Mouse (Mus musculus) hindbrain, embryonic 14.5 days (tissue): ENCODE data around the gene Mia2. TPM values are rescaled to one million over a fixed set of nuclear protein-coding genes. Genes with fewer than 3 reads are reported as not detected.
A peak's percentile ranks its signal among the peaks of the same experiment; 100 is the strongest.

Source experiments
- ATAC-seq: fragments of 200-750 bp; cut with Nextera tagmentation; 2 replicates; pipeline ENCODE4 v1.8.0; 2017; ENCODE audit warnings: moderate number of reproducible peaks, mild to moderate bottlenecking, moderate TSS enrichment, moderate library complexity; ENCODE audit not compliant: low FRiP score
- DNase-seq: peaks from one replicate; pipeline ENCODE4 v3.0.0-alpha.2; 2015; ENCODE audit warnings: low spot score
- H3K27ac ChIP-seq: fragments of 300-500 bp; sonication (generic); 2 replicates; pipeline ENCODE4 v1.5.1; 2014; ENCODE audit warnings: mild to moderate bottlenecking, moderate library complexity
- H3K27me3 ChIP-seq: fragments of 300-500 bp; sonication (generic); 2 replicates; pipeline ENCODE4 v1.6.1; 2014; ENCODE audit warnings: mild to moderate bottlenecking, low read length, mixed read lengths; ENCODE audit not compliant: control insufficient read depth, insufficient read depth
- H3K36me3 ChIP-seq: fragments of 300-500 bp; sonication (generic); replicated peaks from 2 replicates; pipeline ENCODE4 v1.6.1; 2014; ENCODE audit not compliant: control insufficient read depth, insufficient read depth
- H3K4me1 ChIP-seq: fragments of 300-500 bp; sonication (generic); replicated peaks from 2 replicates; pipeline ENCODE4 v1.6.1; 2014; ENCODE audit warnings: antibody characterized with exemption, low read length, mixed read lengths; ENCODE audit not compliant: control insufficient read depth, insufficient read depth
- H3K4me2 ChIP-seq: fragments of 300-500 bp; sonication (generic); replicated peaks from 2 replicates; pipeline ENCODE4 v1.6.1; 2014; ENCODE audit warnings: mild to moderate bottlenecking, moderate library complexity
- H3K4me3 ChIP-seq: fragments of 300-500 bp; sonication (generic); replicated peaks from 2 replicates; pipeline ENCODE4 v1.5.1; 2014; ENCODE audit warnings: mild to moderate bottlenecking, low read length
- H3K9ac ChIP-seq: fragments of 300-500 bp; sonication (generic); 2 replicates; pipeline ENCODE4 v1.6.1; 2014
- H3K9me3 ChIP-seq: fragments of 300-500 bp; sonication (generic); 2 replicates; pipeline ENCODE4 v1.6.1; 2016; ENCODE audit warnings: low read length; ENCODE audit not compliant: control insufficient read depth
- WGBS: fragments of 180-500 bp; shearing (Covaris S2); extraction: QIAGEN DNeasy Blood & Tissue Kit; methylation state at CpG from one replicate; pipeline ENCODE4 v1.1.7; 2014; 5-methylcytosine and 5-hydroxymethylcytosine counted together
- polyA plus RNA-seq: library from polyadenylated mRNA; unstranded; fragments of >200 nt; fragmentation: Nextera tagmentation; extraction: Ambion mirVana; gene quantifications from 2 replicates; pipeline ENCODE4 v1.2.1, GENCODE M21; 2014

The Mia2 gene
- polyA plus RNA-seq, 1 experiment from 2014 or later: 34.4 TPM

GRCm38 (mm10) chr12:59064837-59065236 lies 30.8 kb upstream of the Mia2 start:
- no peak for DNase-seq
- Histone ChIP-seq H3K36me3 (peaks cover 17% of the 10 kb centered on the region), H3K4me2 (no peak overlapping the region)

GRCm38 (mm10) chr12:59065776-59066175 lies 29.8 kb upstream of the Mia2 start:
- H3K36me3 ChIP-seq: peaks cover 27% of the 10 kb centered on the region
- no peaks in the 10 kb centered on the region for H3K9me3 ChIP-seq
- peak overlapping the region; percentile 63 for H3K9ac ChIP-seq
- H3K4me1 ChIP-seq: peaks cover 11% of the 10 kb centered on the region
- no peak for DNase-seq
- peak overlapping the region; percentile 96 for H3K27ac ChIP-seq
- peak overlapping the region; percentile 98 for H3K4me3 ChIP-seq
- H3K27me3 ChIP-seq: no peaks in the 10 kb centered on the region
- no peak for ATAC-seq
- WGBS: 75% methylated on average over 3 of the region's 3 CpGs
- H3K4me2 ChIP-seq: peak overlapping the region; percentile 63

More at GRCm38 (mm10) chr12:59064837-59065236, 30.8 kb upstream of the Mia2 start:
- no peak for ATAC-seq
- WGBS: 85% methylated on average over 8 of the region's 8 CpGs
- Histone ChIP-seq H3K27ac (no peak overlapping the region), H3K9ac (no peak overlapping the region), H3K4me1 (peaks cover 17% of the 10 kb centered on the region), H3K27me3 (no peaks in the 10 kb centered on the region), H3K4me3 (no peak overlapping the region), H3K9me3 (no peaks in the 10 kb centered on the region)

DNA sequence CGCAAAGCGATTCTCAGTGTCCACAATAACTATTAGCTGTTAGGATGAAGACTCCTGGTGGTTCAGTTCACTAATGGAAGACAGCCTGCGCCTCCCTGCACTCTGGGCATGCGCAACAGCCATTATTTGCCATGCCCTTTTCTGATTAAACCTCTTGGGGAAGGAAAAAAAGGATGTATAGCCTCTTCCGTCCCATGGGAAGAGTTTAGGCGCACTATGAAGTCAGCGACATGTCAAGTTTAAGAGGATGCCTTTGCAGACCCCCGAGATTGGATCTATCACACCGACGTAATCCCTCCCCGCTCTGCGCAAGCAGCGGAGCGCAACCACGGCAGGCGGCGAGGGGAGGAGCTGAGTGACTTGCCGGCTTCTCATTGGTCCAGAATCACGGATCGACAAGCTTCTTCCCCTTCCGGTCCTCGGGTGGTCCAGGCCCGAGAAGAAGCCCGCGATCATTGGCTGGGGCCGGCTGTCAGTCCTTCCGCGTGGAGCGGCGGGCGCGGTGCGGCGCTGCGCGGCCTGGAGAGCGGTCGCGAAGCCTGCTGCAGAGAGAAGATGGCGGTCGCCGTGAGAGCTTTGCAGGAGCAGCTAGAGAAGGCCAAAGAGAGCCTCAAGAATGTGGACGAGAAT lies 29.0 kb upstream of the Mia2 start, which contains the start of gene Pnn:
TSS of gene Pnn (plus strand) at position 437 of the 630 bp plus-strand sequence.
- peak; percentile 100 for ATAC-seq
- peak within 1 kb of the TSS; percentile 98 for H3K4me3 ChIP-seq
- WGBS: under 1% methylated on average over 43 of the region's 43 CpGs

DNA sequence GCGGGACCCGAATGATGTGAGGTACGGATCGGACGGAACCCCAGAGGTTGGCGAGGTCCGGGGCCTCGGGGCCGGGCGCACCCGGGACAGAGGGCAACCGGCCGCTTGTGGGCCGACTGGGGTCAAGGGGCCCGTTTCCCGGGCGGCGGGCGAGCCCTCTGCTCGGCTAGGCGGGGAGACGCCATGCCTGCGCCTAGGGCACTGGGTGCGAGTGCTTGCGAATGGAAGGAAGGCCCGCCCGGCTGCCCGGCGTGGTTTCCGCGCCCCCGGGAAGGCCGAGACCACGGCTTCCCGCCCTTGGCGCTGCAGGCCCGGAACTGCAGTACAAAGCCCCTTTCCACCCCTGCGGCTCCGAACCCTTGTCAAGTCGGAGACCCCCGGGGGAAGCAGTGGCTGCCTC lies 28.5 kb upstream of the Mia2 start:
- ATAC-seq: peak; percentile 61
- Histone ChIP-seq H3K27me3 (no peaks in the 10 kb centered on the region), H3K4me3 (peak overlapping the region; percentile 98), H3K4me2 (peak overlapping the region; percentile 93), H3K27ac (peak overlapping the region; percentile 90), H3K9ac (peak overlapping the region; percentile 98), H3K36me3 (peaks cover 40% of the 10 kb centered on the region), H3K4me1 (peaks cover 11% of the 10 kb centered on the region), H3K9me3 (no peaks in the 10 kb centered on the region)
- WGBS: under 1% methylated on average over 38 of the region's 41 CpGs
- no peak for DNase-seq

More for the DNA sequence above, 29.0 kb upstream of the Mia2 start, which contains the start of gene Pnn:
- DNase-seq: peak; percentile 95
- H3K36me3 ChIP-seq: peaks cover 35% of the 10 kb centered on the region
- peak within 1 kb of the TSS; percentile 96 for H3K27ac ChIP-seq
- H3K9me3 ChIP-seq: no peaks in the 10 kb centered on the region
- H3K4me1 ChIP-seq: peaks cover 11% of the 10 kb centered on the region
- peak within 1 kb of the TSS; percentile 93 for H3K4me2 ChIP-seq
- H3K27me3 ChIP-seq: no peaks in the 10 kb centered on the region
- H3K9ac ChIP-seq: peak within 1 kb of the TSS; percentile 98

DNA sequence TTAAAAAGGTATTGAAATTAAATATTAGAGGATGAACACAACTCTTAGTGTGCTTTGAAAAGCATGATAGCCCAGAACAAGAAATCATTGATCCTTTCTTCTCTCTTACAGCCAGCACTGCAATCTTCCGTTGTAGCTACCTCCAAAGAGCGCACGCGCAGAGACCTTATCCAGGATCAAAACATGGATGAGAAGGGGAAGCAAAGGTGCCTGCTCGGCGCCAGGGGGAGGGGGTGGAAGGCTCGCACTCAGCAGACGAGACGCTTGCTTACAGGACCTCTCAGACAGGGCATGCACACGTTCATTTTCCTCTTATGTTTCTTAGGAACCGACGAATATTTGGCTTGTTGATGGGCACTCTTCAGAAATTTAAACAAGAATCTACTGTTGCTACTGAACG lies 26.8 kb upstream of the Mia2 start:
- peaks cover 50% of the 10 kb centered on the region for H3K36me3 ChIP-seq
- ATAC-seq: no peak
- H3K4me3 ChIP-seq: no peak overlapping the region
- H3K4me2 ChIP-seq: no peak overlapping the region
- H3K9ac ChIP-seq: no peak overlapping the region
- H3K9me3 ChIP-seq: no peaks in the 10 kb centered on the region
- DNase-seq: peak; percentile 8
- 95% methylated on average over 13 of the region's 13 CpGs for WGBS
- H3K27ac ChIP-seq: no peak overlapping the region
- peaks cover 11% of the 10 kb centered on the region for H3K4me1 ChIP-seq
- no peaks in the 10 kb centered on the region for H3K27me3 ChIP-seq

GRCm38 (mm10) chr12:59072286-59072685 lies 23.3 kb upstream of the Mia2 start:
- H3K27ac ChIP-seq: no peak overlapping the region
- WGBS: 91% methylated on average over 11 of the region's 11 CpGs
- H3K4me2 ChIP-seq: no peak overlapping the region
- no peak overlapping the region for H3K4me3 ChIP-seq
- no peaks in the 10 kb centered on the region for H3K9me3 ChIP-seq
- DNase-seq: no peak
- peaks cover 59% of the 10 kb centered on the region for H3K36me3 ChIP-seq
- no peak overlapping the region for H3K9ac ChIP-seq
- no peaks in the 10 kb centered on the region for H3K27me3 ChIP-seq
- H3K4me1 ChIP-seq: peaks cover 8% of the 10 kb centered on the region
- ATAC-seq: no peak

- no peaks in the 10 kb centered on the region for H3K27me3 ChIP-seq
- no peak overlapping the region for H3K4me3 ChIP-seq
- H3K4me1 ChIP-seq: no peaks in the 10 kb centered on the region
- H3K36me3 ChIP-seq: peaks cover 49% of the 10 kb centered on the region
- no peak overlapping the region for H3K9ac ChIP-seq
- 89% methylated on average over 3 of the region's 3 CpGs for WGBS
- ATAC-seq (no peak), DNase-seq (no peak)
- H3K4me2 ChIP-seq: no peak overlapping the region
- no peak overlapping the region for H3K27ac ChIP-seq
- H3K9me3 ChIP-seq: no peaks in the 10 kb centered on the region
Measured at GRCm38 (mm10) chr12:59074052-59074451, 21.5 kb upstream of the Mia2 start.

DNA sequence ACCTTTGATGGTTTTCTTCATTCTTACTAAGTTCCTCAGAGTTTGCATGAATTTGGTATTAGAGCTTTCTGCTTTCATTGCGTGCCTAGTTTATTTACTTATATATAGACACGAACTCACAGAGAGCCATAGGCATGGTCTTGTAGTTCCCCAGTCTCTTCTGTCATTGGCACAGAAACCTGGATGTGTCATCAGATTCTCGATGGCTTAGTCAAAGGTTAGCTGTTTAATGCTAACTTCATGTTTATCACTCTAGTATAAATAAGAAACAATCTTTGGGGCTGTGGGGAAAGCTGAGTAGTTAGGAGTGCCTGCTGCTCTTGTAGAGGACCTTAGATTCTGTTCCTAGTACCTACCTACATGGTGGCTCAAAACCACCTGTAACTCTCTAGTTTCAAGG lies 18.6 kb upstream of the Mia2 start:
- 92% methylated on average over 3 of the region's 3 CpGs for WGBS

GRCm38 (mm10) chr12:59077883-59078282 lies 17.7 kb upstream of the Mia2 start:
- Histone ChIP-seq H3K27ac (no peak overlapping the region), H3K27me3 (no peaks in the 10 kb centered on the region), H3K4me1 (no peaks in the 10 kb centered on the region), H3K36me3 (peaks cover 13% of the 10 kb centered on the region; the same call in 1 of the 2 replicates), H3K9ac (no peak overlapping the region), H3K4me3 (no peak overlapping the region), H3K4me2 (no peak overlapping the region), H3K9me3 (no peaks in the 10 kb centered on the region)
- ATAC-seq (no peak), DNase-seq (no peak)
- WGBS: over 99% methylated on average over 3 of the region's 3 CpGs

More for the DNA sequence above, 18.6 kb upstream of the Mia2 start:
- no peak overlapping the region for H3K9ac ChIP-seq
- no peaks in the 10 kb centered on the region for H3K4me1 ChIP-seq
- no peak overlapping the region for H3K4me2 ChIP-seq
- no peak overlapping the region for H3K27ac ChIP-seq
- H3K9me3 ChIP-seq: no peaks in the 10 kb centered on the region
- H3K4me3 ChIP-seq: no peak overlapping the region
- DNase-seq (no peak), ATAC-seq (no peak)
- no peaks in the 10 kb centered on the region for H3K27me3 ChIP-seq
- peaks cover 20% of the 10 kb centered on the region for H3K36me3 ChIP-seq
